Mouse (Mus musculus) limb, embryonic 12.5 days (tissue): Measurements from ENCODE around the gene Mapk14. TPM values are rescaled to one million over a fixed set of nuclear protein-coding genes. Genes with fewer than 3 reads are reported as not detected.
"Not testable (repeated sequence)": the region's sequence is repeated elsewhere in the genome, so short reads cannot be mapped to it uniquely, and the experiment has no call there.

Experiments used
- ATAC-seq: fragments of 200-750 bp; cut with Nextera tagmentation; 2 replicates; pipeline ENCODE4 v1.8.0; 2017; ENCODE audit warnings: low read depth, moderate TSS enrichment; ENCODE audit not compliant: insufficient number of reproducible peaks, insufficient read depth, low FRiP score, low TSS enrichment
- H3K27ac ChIP-seq: fragments of 300-500 bp; sonication (generic); 2 replicates; pipeline ENCODE4 v1.5.1; 2016; ENCODE audit warnings: mild to moderate bottlenecking, moderate library complexity
- H3K27me3 ChIP-seq: fragments of 300-500 bp; sonication (generic); 2 replicates; pipeline ENCODE4 v1.6.1; 2016; ENCODE audit warnings: mild to moderate bottlenecking, moderate library complexity
- H3K36me3 ChIP-seq: fragments of 300-500 bp; sonication (generic); 2 replicates; pipeline ENCODE4 v1.6.1; 2016; ENCODE audit warnings: mild to moderate bottlenecking, moderate library complexity
- H3K4me1 ChIP-seq: fragments of 300-500 bp; sonication (generic); replicated peaks from 2 replicates; pipeline ENCODE4 v1.6.1; 2016
- H3K4me2 ChIP-seq: fragments of 300-500 bp; sonication (generic); 2 replicates; pipeline ENCODE4 v1.6.1; 2016; ENCODE audit warnings: mild to moderate bottlenecking, moderate library complexity
- H3K4me3 ChIP-seq: fragments of 300-500 bp; sonication (generic); replicated peaks from 2 replicates; pipeline ENCODE4 v1.5.1; 2016; ENCODE audit warnings: mild to moderate bottlenecking
- H3K9ac ChIP-seq: fragments of 300-500 bp; sonication (generic); replicated peaks from 2 replicates; pipeline ENCODE4 v1.6.1; 2016; ENCODE audit warnings: mild to moderate bottlenecking, moderate library complexity
- H3K9me3 ChIP-seq: fragments of 300-500 bp; sonication (generic); 2 replicates; pipeline ENCODE4 v1.6.1; 2016; ENCODE audit warnings: mild to moderate bottlenecking, moderate library complexity
- WGBS: fragments of 180-500 bp; shearing (Covaris S2); methylation state at CpG from one replicate; pipeline ENCODE4 v1.1.7; 2016; 5-methylcytosine and 5-hydroxymethylcytosine counted together
- polyA plus RNA-seq: library from polyadenylated mRNA; unstranded; fragments of >200 nt; fragmentation: Nextera tagmentation; extraction: Ambion mirVana; gene quantifications from 2 replicates; pipeline ENCODE4 v1.2.1, GENCODE M21; 2016

Mapk14 gene
- polyA plus RNA-seq, 1 experiment from 2014 or later, result 48.9 TPM

GRCm38 (mm10) chr17:28711237-28711636 lies 20.1 kb downstream of the Mapk14 start:
- no peak overlapping the region for H3K27ac ChIP-seq
- H3K4me3 ChIP-seq, result no peak overlapping the region
- peaks cover 28% of the 10 kb centered on the region for H3K36me3 ChIP-seq
- ATAC-seq, result no peak
- H3K9me3 ChIP-seq, result no peaks in the 10 kb centered on the region
- no peaks in the 10 kb centered on the region for H3K27me3 ChIP-seq
- WGBS, result 93% methylated on average over 6 of the region's 6 CpGs
- H3K9ac ChIP-seq, result no peak overlapping the region
- H3K4me2 ChIP-seq, result no peak overlapping the region
- H3K4me1 ChIP-seq, result peaks cover 16% of the 10 kb centered on the region

- no peaks in the 10 kb centered on the region for H3K9me3 ChIP-seq
- no peak for ATAC-seq
- H3K4me1 ChIP-seq, result peaks cover 16% of the 10 kb centered on the region
- no peaks in the 10 kb centered on the region for H3K27me3 ChIP-seq
- H3K9ac ChIP-seq, result no peak overlapping the region
- no peak overlapping the region for H3K27ac ChIP-seq
- 87% methylated on average over 6 of the region's 6 CpGs for WGBS
- H3K4me3 ChIP-seq, result no peak overlapping the region
- peaks cover 39% of the 10 kb centered on the region for H3K36me3 ChIP-seq
- no peak overlapping the region for H3K4me2 ChIP-seq
These were observed 21.2 kb downstream of the Mapk14 start for GRCm38 (mm10) chr17:28712305-28712704.

DNA sequence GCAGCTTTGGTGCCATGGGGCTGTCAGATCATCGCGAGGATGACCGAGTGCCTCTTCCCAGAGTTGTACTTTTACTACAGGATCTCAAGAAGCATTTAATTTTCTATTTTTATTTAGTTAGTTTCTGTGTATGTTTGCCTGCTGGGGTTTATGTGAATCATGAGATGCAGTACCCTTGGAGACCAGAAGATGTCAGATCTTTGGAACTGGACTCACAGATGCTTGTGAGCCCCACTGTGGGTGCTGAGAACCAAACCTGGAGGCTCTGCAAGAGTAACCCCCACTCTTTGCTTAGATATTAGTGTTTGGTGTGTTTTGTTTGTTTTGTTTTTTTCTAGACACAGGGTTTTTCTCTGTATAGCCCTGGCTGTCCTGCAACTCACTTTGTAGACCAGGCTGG lies 22.9 kb downstream of the Mapk14 start:
- 97% methylated on average over 3 of the region's 3 CpGs for WGBS
- H3K9me3 ChIP-seq, result no peaks in the 10 kb centered on the region
- peaks cover 47% of the 10 kb centered on the region for H3K36me3 ChIP-seq
- no peak overlapping the region for H3K9ac ChIP-seq
- no peak overlapping the region for H3K4me3 ChIP-seq
- no peaks in the 10 kb centered on the region for H3K27me3 ChIP-seq
- H3K27ac ChIP-seq, result no peak overlapping the region
- no peak overlapping the region for H3K4me2 ChIP-seq
- peaks cover 17% of the 10 kb centered on the region for H3K4me1 ChIP-seq
- no peak for ATAC-seq

DNA sequence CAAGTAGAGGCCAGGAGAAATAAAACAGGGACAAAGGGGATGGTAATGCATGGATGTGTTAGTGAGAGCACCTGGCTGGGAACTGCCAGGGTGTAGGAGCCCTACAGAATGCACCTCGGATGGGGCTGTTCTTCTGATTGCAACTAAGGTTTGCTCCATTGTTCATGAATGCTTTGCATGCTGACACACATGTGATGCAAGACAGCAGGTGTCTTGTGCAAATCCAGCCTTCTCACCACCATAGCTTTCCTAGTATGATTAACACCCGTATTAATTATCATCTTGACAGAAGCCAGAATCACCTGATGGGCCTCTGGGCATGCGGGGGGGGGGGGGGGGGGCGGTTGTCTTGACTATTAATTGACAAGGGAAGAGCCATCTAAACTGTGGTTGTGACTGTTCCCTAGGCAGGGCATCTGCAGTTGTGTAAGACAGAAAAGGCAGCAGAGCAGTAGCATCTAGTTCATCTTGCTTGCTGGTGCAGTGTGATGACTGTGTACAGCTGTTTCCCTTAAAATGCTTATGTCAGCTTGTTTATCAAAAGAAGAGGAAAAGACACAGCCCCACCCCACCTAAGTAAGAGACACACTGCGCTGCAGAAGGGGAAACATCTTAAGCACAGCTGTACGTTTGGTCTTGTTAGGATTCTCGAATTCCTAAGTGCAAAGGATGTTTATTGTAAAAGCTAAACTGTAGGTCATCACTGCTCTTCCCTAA lies 24.9 kb downstream of the Mapk14 start:
- H3K27me3 ChIP-seq, result no peaks in the 10 kb centered on the region
- H3K9ac ChIP-seq, result no peak overlapping the region
- peaks cover 61% of the 10 kb centered on the region for H3K36me3 ChIP-seq
- WGBS, result 82% methylated on average over 7 of the region's 7 CpGs
- H3K4me1 ChIP-seq, result peaks cover 9% of the 10 kb centered on the region
- H3K4me2 ChIP-seq, result no peak overlapping the region
- ATAC-seq, result no peak
- no peaks in the 10 kb centered on the region for H3K9me3 ChIP-seq
- H3K27ac ChIP-seq, result no peak overlapping the region
- no peak overlapping the region for H3K4me3 ChIP-seq

- H3K4me2 ChIP-seq, result no peak overlapping the region
- peaks cover 11% of the 10 kb centered on the region for H3K4me1 ChIP-seq
- H3K36me3 ChIP-seq, result peaks cover 73% of the 10 kb centered on the region
- no peak overlapping the region for H3K4me3 ChIP-seq
- no peak for ATAC-seq
- H3K9me3 ChIP-seq, result no peaks in the 10 kb centered on the region
- H3K27me3 ChIP-seq, result no peaks in the 10 kb centered on the region
- WGBS, result 37% methylated on average over 3 of the region's 3 CpGs
- H3K9ac ChIP-seq, result no peak overlapping the region
- H3K27ac ChIP-seq, result peak overlapping the region; percentile 56; the same call in 1 of the 2 replicates
These were observed 26.4 kb downstream of the Mapk14 start for GRCm38 (mm10) chr17:28717535-28717934.

DNA sequence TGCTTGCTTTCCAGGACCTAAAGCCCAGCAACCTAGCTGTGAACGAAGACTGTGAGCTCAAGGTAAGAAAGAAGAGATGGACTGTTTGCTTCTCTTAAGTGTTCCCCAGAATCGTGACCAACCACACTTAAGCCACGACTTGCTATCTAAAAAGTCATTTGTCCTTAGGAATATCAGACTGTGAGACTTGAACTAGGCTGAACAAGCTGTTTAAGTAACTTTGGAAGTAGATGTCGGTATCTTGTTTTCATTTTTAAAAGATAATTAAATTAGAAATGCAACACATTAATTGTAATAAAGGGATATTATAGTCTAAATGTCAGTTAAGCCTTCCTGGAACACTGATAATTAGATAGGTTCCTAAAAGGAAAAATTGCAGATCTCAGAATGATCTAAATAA lies 34.7 kb downstream of the Mapk14 start, which contains the start of gene AC170998.1:
Gene AC170998.1 (plus strand): TSS at position 301 of the 400 bp plus-strand sequence.
- H3K36me3 ChIP-seq, result peaks cover 89% of the 10 kb centered on the region

DNA sequence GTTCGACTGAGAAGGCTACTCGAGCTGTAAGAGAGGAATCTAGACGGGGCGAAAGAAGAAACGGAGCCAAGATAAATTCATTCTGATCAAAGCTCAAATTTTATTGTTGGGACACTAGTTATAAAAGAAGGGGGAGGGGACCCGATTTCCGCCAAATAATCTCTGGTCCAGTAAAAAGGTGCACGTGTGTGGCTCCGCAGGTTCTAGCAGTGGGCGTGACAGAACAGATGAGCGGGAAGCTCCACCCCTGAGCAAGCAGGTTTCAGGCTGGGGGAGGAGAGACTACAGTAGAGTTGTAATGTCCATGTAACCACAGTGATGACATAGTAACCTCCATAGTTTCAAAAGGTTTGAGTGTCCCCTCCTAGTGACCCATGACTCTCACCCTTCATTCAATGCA lies 36.4 kb downstream of the Mapk14 start:
- H3K36me3 ChIP-seq, result peaks cover 94% of the 10 kb centered on the region
- 91% methylated on average over 11 of the region's 11 CpGs for WGBS

More for the DNA sequence above, 34.7 kb downstream of the Mapk14 start, which contains the start of gene AC170998.1:
- Histone ChIP-seq H3K9me3 (no peaks in the 10 kb centered on the region), H3K27ac (no peak within 1 kb of the TSS), H3K4me2 (no peak within 1 kb of the TSS), H3K4me3 (no peak within 1 kb of the TSS), H3K9ac (no peak within 1 kb of the TSS), H3K4me1 (0 out of 2 replicates have a peak, but pooled peaks cover 2% of the 10 kb centered on the region), H3K27me3 (no peaks in the 10 kb centered on the region)
- ATAC-seq, result no peak
- 87% methylated on average over 4 of the region's 4 CpGs for WGBS

GRCm38 (mm10) chr17:28735317-28736105 lies 44.4 kb downstream of the Mapk14 start:
- Histone ChIP-seq H3K9ac (no peak overlapping the region), H3K9me3 (no peaks in the 10 kb centered on the region), H3K27me3 (no peaks in the 10 kb centered on the region), H3K4me3 (no peak overlapping the region), H3K4me1 (no peaks in the 10 kb centered on the region), H3K27ac (no peak overlapping the region), H3K4me2 (no peak overlapping the region), H3K36me3 (peaks cover 83% of the 10 kb centered on the region)
- ATAC-seq, result no peak
- WGBS, result 94% methylated on average over 6 of the region's 6 CpGs

More for the DNA sequence above, 36.4 kb downstream of the Mapk14 start:
- H3K4me2 ChIP-seq, H3K27ac ChIP-seq, H3K4me1 ChIP-seq, ATAC-seq, H3K4me3 ChIP-seq, H3K27me3 ChIP-seq, H3K9me3 ChIP-seq, H3K9ac ChIP-seq: not testable (repeated sequence)

DNA sequence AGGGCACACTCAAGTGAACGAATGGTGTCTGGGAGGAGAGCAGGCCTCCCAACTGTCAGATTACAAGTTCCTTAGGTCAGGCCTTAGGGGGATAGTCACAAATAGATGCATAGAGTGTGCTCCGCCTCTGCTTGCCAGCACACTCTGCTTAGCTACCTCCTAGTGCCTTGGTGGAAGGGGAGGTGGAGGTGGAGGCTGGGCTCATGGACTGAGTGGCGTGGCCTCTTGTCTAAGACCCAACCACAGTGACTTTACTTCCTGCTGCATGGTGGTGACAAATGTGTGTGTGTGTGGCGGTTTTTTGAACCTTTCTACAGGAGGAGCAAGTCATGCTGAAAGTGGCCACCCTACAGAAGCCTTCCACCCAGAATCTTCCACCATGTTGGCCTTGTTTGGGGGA lies 45.4 kb downstream of the Mapk14 start:
- no peaks in the 10 kb centered on the region for H3K4me1 ChIP-seq
- no peak overlapping the region for H3K27ac ChIP-seq
- no peak overlapping the region for H3K4me2 ChIP-seq
- H3K36me3 ChIP-seq, result peaks cover 82% of the 10 kb centered on the region
- H3K27me3 ChIP-seq, result no peaks in the 10 kb centered on the region
- no peaks in the 10 kb centered on the region for H3K9me3 ChIP-seq
- no peak overlapping the region for H3K9ac ChIP-seq
- no peak for ATAC-seq
- 75% methylated on average over 4 of the region's 4 CpGs for WGBS
- no peak overlapping the region for H3K4me3 ChIP-seq

GRCm38 (mm10) chr17:28737973-28738372 lies 46.8 kb downstream of the Mapk14 start:
- Histone ChIP-seq H3K27ac (no peak overlapping the region), H3K4me1 (no peaks in the 10 kb centered on the region), H3K27me3 (no peaks in the 10 kb centered on the region), H3K4me3 (no peak overlapping the region), H3K9ac (no peak overlapping the region), H3K4me2 (no peak overlapping the region), H3K9me3 (no peaks in the 10 kb centered on the region), H3K36me3 (peaks cover 81% of the 10 kb centered on the region)
- ATAC-seq, result no peak
- WGBS, result 88% methylated on average over 4 of the region's 4 CpGs

DNA sequence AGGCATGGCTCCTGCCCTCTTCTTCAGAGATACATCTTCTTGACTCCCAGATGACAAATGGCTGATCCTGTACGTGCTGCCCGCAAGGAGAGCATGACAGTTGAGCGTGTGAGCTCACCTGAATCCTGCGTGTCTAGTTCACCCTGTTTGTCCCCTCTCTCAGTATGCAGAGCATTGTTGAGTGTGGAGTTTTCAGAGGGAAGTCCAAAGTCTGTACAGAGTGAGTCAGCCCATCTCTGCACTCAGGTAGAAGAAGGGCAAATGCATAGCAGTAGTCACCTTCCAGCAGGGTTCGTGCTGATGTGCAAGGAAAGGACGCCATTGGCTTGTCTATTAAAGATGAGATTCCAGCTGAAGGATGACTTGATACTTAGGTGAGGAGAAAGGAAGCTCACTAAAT lies 48.1 kb downstream of the Mapk14 start:
- Histone ChIP-seq H3K9ac (no peak overlapping the region; the same call in 1 of the 2 replicates), H3K27me3 (no peaks in the 10 kb centered on the region), H3K4me1 (no peaks in the 10 kb centered on the region), H3K27ac (no peak overlapping the region), H3K36me3 (peaks cover 88% of the 10 kb centered on the region), H3K9me3 (no peaks in the 10 kb centered on the region), H3K4me2 (no peak overlapping the region), H3K4me3 (no peak overlapping the region)
- 93% methylated on average over 6 of the region's 6 CpGs for WGBS
- no peak for ATAC-seq
